Mouse (Mus musculus) left cerebral cortex, adult 11 months (tissue): ENCODE measurements around the gene Itch.
A peak's percentile ranks its signal among the peaks of the same experiment; 100 is the strongest.
"Not testable (repeated sequence)": the region's sequence is repeated elsewhere in the genome, so short reads cannot be mapped to it uniquely, and the experiment has no call there.

Experiments
- DNase-seq: peaks from one replicate; pipeline ENCODE4 v3.0.0; 2022; ENCODE audit warnings: low spot score

Itch gene

DNA sequence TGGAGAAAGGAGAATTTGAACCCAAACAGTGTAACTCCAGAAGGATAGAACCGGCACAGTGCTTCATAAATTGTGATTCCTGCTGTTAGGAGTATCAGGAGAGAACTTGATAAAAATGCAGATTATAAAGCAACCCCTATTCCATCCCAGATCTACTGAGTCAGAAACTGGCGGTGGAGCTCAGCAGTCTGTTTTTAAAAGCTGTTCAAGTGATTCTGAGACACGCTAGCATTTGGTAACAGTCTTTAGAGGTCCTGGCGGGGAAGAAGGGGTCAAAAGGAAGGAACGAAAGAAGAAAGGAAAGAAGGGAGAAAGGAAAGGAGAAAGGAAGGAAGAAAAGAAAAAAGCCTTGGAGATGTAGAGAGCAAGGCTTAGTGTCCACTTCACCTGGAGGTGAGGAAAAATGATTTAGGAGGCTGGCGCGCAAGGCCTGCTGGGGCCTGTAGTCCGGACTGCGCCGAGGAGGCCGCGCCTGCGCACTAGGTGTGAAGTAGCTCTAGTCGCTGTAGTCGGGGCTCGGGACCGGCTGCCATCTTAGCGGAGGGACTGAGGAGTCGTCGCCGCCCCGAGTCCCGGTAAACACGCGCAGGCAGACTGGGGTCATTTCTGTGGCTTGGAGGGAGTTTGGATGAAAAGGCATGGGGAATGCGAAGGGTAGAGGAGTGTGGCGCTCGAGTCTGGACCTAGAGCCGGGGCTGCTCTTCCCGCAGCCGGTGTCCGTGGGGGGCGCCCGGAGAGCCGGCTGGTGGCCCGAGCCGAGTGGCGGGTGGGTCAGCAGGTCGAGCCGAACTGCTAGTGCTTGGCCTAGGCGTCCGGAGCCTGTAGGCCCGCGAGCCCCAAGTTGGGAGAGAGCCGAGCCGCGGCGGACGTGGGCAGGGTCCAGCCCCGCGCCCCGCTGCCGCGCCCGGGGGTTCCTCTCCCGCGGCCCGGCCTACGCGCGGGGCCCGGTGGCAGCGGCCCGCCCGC is at the start of gene Itch:
Gene Itch (plus strand): TSS at position 499 of the 966 bp plus-strand sequence.
- peak; percentile 87 for DNase-seq

- DNase-seq: no peak
Measured at GRCm38 (mm10) chr2:155084546-155084945, 48.8 kb upstream of the Itch start.

GRCm38 (mm10) chr2:155086328-155086727 is 47.0 kb upstream of the Itch start:
- no peak for DNase-seq

DNA sequence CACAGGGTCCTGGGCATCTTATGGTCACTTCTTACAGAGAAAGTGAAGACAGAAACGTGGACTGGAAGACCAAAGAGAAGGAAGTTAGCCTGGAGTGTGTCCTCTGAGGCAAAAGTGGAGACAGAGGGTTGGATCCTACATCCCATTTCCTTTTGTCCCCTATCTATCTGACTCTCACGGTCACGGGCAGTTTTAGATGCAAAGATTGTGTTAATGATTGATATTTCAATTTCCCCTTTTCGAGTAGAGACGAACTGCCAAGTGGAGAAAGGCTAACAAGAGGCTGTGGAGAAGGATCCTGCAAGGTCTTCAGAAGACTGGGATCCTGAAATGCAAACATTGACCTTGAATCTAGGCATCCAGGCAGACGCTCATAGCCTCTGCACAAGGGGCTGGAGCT is 45.0 kb upstream of the Itch start:
- DNase-seq: no peak

- no peak for DNase-seq
Measured at GRCm38 (mm10) chr2:155090909-155091742, 42.2 kb upstream of the Itch start.

GRCm38 (mm10) chr2:155091743-155092075 is 41.6 kb upstream of the Itch start:
- no peak for DNase-seq

DNA sequence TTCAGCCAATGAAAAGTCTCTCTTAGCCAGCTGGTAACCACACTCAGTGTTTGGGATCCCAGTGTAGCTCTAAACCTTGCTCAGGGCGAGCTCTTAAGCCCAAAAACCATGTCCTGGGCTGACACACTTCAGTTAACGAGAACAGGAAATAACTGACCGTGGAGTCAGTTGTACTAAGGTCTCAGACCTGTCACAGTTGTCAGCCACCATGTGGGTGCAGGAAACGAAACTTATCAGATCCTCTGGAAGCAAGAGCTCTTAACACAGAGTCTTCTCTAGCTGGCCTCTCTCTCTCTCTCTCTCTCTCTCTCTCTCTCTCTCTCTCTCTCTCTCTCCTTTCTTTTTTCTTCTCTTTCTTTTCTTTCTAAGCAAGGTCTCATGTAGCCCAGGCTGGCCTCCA is 39.9 kb upstream of the Itch start:
- DNase-seq: no peak

DNA sequence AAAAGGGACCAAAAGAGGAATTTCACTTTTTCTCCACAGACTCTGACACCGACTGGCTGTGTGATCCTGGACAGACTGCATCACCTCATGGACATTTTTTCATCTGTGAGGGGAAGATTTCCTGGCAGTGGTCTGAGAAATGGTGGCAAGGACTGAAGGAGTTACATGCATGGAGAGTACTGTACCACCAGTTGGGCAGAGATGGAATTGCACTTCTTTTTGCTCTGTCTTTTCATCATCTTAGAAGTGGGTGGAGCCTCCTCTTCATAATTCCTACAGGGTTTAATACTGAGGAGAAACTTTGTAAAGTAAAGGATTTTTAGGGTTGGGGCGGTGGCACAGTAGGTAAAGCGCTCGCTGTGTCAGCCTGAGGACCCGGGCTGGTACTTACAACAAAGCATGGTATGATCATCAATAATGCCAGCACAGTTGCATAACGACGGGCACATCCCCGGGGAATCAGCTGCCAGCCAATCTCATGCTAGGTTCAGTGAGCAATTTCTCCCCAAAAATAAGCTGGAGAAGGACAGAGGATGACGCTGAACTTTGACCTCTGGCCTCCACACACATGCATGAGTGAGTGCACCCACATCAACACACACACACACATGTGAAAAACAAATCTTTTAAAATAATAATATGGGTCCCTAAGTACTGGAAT is 34.5 kb upstream of the Itch start:
- DNase-seq: no peak

DNA sequence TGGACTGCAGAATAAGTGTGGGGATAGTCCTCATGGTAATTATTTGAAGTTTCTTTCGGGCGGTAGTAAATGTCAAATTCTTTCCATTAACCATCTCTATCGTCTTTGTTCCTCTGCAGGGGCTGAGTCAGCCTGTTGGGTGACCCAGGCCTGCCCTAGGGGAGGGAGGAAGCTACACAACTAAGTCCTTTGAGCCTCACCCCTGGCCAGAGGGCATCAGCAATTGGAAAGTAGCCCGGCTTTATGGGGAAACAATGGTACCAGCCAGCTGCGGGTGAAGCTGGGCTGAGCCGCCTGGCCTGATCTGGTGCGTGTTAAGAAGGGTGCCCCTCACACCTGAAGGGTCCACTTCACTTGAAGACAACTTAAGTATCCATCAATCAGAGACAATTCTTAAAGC is 33.9 kb upstream of the Itch start:
- peak; percentile 59 for DNase-seq

- DNase-seq: no peak
Measured at GRCm38 (mm10) chr2:155099994-155100795, 33.1 kb upstream of the Itch start.

DNA sequence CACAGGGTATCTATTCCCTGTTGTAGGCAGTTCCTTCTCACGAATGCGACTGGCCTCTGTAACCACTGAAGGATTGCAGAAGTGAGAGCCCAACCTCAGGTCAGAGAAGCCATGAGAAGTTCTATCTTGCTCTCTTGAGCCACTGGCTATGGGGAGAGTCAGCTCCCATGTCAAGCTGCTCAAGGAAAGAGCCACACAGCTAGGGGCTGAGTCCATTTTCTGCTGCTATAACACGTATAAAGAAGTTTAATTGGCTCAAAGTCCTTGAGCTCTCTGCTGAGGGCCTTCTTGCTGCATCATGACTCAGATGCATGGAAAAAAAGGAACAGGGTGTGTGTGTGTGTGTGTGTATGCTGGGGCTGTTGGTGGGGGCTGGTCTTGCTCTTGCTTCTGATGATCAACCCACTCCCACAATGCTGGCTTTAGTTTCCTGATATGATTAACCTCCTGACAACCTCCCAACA is 32.5 kb upstream of the Itch start:
- DNase-seq: no peak

DNA sequence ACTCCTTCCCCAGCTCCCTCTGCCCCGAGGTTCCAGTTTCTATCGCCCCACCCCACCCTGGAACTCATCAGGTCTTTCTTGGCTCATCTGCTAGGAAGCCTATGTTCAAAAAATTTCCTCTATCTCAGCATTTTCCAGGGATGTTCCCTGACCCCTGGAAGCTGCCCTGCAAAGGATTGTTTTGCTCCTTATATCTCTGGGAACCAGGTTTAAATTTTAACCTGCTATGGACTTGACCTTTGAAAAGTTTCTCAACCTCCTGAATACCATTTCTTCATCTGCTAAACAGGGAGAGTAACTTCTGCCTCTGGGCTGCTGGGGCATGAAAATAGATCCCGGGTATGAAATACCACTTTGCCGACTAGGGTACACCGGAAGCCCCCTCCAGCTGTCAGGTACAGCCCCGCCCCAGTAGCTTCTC is 31.5 kb upstream of the Itch start:
- DNase-seq: no peak

DNA sequence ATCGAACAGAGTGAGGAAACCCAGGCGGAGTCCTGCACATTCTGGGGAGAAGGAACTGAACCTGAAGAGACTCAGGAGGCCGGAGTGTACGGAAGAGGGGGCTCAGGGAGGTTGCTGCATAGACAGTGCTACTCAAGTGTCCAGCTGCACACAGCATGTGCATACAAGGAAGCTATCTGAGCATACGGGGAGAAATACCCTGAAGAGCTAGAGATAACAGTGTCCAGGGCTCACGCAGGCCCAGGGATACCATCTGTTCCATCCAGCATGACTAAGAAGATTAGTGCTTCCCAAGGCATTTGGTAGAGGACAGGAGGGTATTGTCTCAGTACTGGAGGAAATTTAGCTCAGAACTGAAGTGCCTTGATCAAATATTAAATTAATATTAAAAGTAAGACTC is 29.7 kb upstream of the Itch start:
- DNase-seq: no peak

DNA sequence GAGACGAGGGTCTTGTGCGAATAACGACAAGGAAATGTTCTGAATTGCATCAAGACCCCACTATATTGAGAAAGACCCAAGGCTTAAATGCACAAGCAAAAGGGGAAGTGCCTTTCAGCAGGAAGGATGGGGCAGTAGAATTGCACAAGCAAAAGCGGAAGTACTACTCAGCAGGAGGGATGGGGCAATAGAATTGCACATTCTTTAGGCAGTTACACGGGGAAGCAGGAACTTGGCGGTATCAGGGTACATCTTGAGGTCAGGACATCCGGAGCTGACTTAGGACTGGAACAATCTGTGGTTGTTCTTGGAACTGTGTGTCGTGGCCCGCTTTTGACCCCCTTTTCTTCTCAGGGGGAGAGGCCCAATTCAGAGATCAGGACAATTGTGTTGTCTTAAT is 26.0 kb upstream of the Itch start:
- DNase-seq: not testable (repeated sequence)

- no peak for DNase-seq
Measured at GRCm38 (mm10) chr2:155115216-155115830, 18.0 kb upstream of the Itch start.

- DNase-seq: no peak
Measured at GRCm38 (mm10) chr2:155133977-155134860, 910 bp downstream of the Itch start.

DNA sequence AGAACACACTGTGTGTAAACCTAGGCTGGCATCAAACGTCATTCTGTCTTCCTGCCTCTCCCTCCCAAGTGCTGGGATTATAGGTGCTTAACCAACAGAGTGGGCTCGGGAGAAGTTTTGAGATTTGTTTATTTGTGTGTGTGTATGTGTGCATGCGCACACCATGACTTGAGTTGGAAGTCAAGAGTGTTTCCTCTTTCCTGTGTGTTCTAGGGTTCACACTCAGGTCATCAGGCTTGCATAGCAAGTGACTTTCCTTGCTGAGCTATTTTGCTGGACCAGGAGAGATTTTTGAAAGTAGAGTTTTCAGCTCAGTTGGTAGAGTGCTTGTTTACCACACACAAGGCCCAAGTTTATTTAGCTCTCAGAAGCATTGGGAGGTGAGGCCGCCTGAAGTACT is 1.8 kb downstream of the Itch start:
- DNase-seq: no peak

DNA sequence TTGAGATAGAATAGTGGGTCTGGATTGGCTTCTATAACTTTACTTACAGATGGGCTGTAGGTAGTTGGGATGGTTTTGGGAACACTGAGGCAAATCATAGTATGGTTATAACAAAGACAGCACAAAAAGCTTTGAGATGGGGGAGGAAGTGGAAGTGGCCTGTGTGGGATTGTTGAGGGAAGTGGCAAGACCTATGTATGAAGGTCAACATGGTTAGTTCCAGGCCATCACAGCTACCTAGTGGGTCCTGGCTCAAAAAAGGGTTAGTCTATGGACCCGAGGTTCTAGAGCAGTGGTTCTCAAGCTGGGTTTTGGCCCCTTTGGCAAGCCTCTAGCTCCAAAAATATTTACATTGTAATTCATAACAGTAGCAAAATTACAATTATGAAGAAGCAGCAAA is 2.2 kb downstream of the Itch start:
- DNase-seq: no peak

DNA sequence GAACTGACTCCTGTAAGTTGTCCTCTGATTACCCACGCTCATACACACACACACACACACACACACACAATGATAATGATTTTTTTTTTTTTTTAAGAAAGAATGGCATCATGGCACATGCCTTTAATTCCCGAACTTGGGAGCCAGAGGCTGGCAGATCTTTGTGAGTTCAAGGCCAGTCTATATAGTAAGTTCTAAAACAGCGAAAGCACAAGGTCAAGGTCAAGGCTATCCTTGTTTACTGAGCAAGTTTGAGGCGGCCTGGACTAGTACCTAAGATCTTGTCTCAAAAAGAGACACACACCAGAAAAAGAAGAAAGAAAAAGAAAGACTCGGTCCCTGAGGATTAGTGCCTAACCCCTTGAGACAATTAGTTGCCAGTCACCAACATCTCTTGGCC is 7.7 kb downstream of the Itch start:
- DNase-seq: no peak

- DNase-seq: no peak
Measured at GRCm38 (mm10) chr2:155142025-155142555, 8.8 kb downstream of the Itch start.
